Mouse (Mus musculus) Patski (cell line): Measurements from ENCODE around the gene Aoc2. TPM values are rescaled to one million over a fixed set of nuclear protein-coding genes. Genes with fewer than 3 reads are reported as not detected.

ENCODE experiments used
- ATAC-seq: fragments of 100-300 bp; one replicate; pipeline ENCODE4 v1.8.0; 2021
- CTCF ChIA-PET: fragments of 350-600 bp; sonication (Branson Sonifier 250); formaldehyde crosslinking; loops from one replicate; lab custom pipeline; 2022; ENCODE audit warnings: inconsistent platforms; lab: Charles Lee
- POLR2A ChIA-PET: fragments of 350-600 bp; sonication (Branson Sonifier 250); formaldehyde crosslinking; loops from one replicate; lab custom pipeline; 2022; ENCODE audit warnings: antibody characterized with exemption, inconsistent platforms; lab: Charles Lee
- DNase-seq: peaks from one replicate; pipeline ENCODE4 v3.0.0-alpha.2; 2011; ENCODE audit warnings: low read depth, low spot score
- H3K27me3 ChIP-seq: fragments of 371-371 bp; one replicate; pipeline ENCODE4 v1.5.1; 2021
- CTCF ChIP-seq: fragments of 100-300 bp; IDR thresholded peaks from one replicate; pipeline ENCODE4 v1.5.1; 2021
- in situ Hi-C: fragments of 300-500 bp; cut with MboI; formaldehyde crosslinking; loops from 3 replicates; pipeline ENCODE4 v1.11.1; 2018; ENCODE audit warnings: low pct_unique_long_range_greater_than_20kb, mixed read lengths
- polyA plus RNA-seq: library from polyadenylated mRNA; unstranded; gene quantifications from one replicate; pipeline ENCODE4 v1.2.3, GENCODE M21; 2021

Gene Aoc2
- polyA plus RNA-seq, 1 experiment from 2014 or later, result 2.3 TPM

GRCm38 (mm10) chr11:101351100-101351720 lies 26.3 kb downstream of the Aoc2 start:
- peaks cover 4% of the 10 kb centered on the region for H3K27me3 ChIP-seq
- TF ChIP-seq CTCF, result no peak
- ChIA-PET POLR2A (no interaction called here), CTCF (interaction anchor here (1.1 to 1.7 kb wide), 2 partner anchors 30 to 44 kb away, joined by 3 to 4 read pairs; no protein-coding TSS in a partner anchor)
- ATAC-seq, result no peak
- in situ Hi-C loops, result no loop called here
- no peak for DNase-seq

- no peak for TF ChIP-seq CTCF
- peaks cover 4% of the 10 kb centered on the region for H3K27me3 ChIP-seq
- DNase-seq (no peak), ATAC-seq (no peak)
- CTCF ChIA-PET, result interaction anchor here (1.1 to 1.7 kb wide), 2 partner anchors 30 to 44 kb away, joined by 3 to 4 read pairs; no protein-coding TSS in a partner anchor
- POLR2A ChIA-PET, result no interaction called here
- in situ Hi-C loops, result no loop called here
Measured at GRCm38 (mm10) chr11:101351721-101352111, 26.9 kb downstream of the Aoc2 start.

- TF ChIP-seq CTCF, result no peak
- DNase-seq (no peak), ATAC-seq (no peak)
- ChIA-PET POLR2A (no interaction called here), CTCF (interaction anchor here (1.3 kb wide), 1 partner anchor 29 kb away, joined by 4 read pairs; the partner anchor contains the start of gene Aoc2)
- H3K27me3 ChIP-seq, result peaks cover 4% of the 10 kb centered on the region
- in situ Hi-C loops, result no loop called here
Measured at GRCm38 (mm10) chr11:101353436-101353835, 28.6 kb downstream of the Aoc2 start.

- TF ChIP-seq CTCF, result no peak
- H3K27me3 ChIP-seq, result peaks cover 4% of the 10 kb centered on the region
- ChIA-PET POLR2A (interaction anchor here (0.6 kb wide), 1 partner anchor 960 kb away, joined by 3 read pairs; no protein-coding TSS in a partner anchor), CTCF (interaction anchor here (1.3 kb wide), 1 partner anchor 30 kb away, joined by 4 read pairs; the partner anchor contains the start of gene Aoc2)
- ATAC-seq (no peak), DNase-seq (no peak)
- in situ Hi-C loops, result no loop called here
Measured at GRCm38 (mm10) chr11:101354438-101355010, 29.7 kb downstream of the Aoc2 start.

- no peaks in the 10 kb centered on the region for H3K27me3 ChIP-seq
- in situ Hi-C loops, result no loop called here
- ChIA-PET CTCF (no interaction called here), POLR2A (no interaction called here)
- ATAC-seq (no peak), DNase-seq (no peak)
- TF ChIP-seq CTCF, result no peak
Measured at GRCm38 (mm10) chr11:101355916-101356315, 31.1 kb downstream of the Aoc2 start.

- ChIA-PET CTCF (interaction anchor here (2.3 kb wide), 1 partner anchor 37 kb away, joined by 8 read pairs; no protein-coding TSS in a partner anchor), POLR2A (no interaction called here)
- DNase-seq (no peak), ATAC-seq (no peak)
- in situ Hi-C loops, result no loop called here
- TF ChIP-seq CTCF, result no peak
- H3K27me3 ChIP-seq, result no peaks in the 10 kb centered on the region
Measured at GRCm38 (mm10) chr11:101357505-101358182, 32.8 kb downstream of the Aoc2 start.

- no peak for TF ChIP-seq CTCF
- ATAC-seq, result no peak
- H3K27me3 ChIP-seq, result no peaks in the 10 kb centered on the region
- ChIA-PET POLR2A (interaction anchor here (0.6 to 0.9 kb wide), 2 partner anchors 15 to 31 kb away, joined by 3 to 4 read pairs; no protein-coding TSS in a partner anchor), CTCF (interaction anchor here (1.0 kb wide), 1 partner anchor 12 kb away, joined by 3 read pairs; no protein-coding TSS in a partner anchor)
- DNase-seq, result no peak
- in situ Hi-C loops, result no loop called here
Measured at GRCm38 (mm10) chr11:101359776-101360175, 34.9 kb downstream of the Aoc2 start.

GRCm38 (mm10) chr11:101360651-101361113 lies 35.8 kb downstream of the Aoc2 start:
- POLR2A ChIA-PET, result no interaction called here
- no peak for ATAC-seq
- no peak for TF ChIP-seq CTCF
- peaks cover 4% of the 10 kb centered on the region for H3K27me3 ChIP-seq
- in situ Hi-C loops, result no loop called here
- no peak for DNase-seq
- CTCF ChIA-PET, result no interaction called here

- no peak for TF ChIP-seq CTCF
- DNase-seq (no peak), ATAC-seq (no peak)
- in situ Hi-C loops, result no loop called here
- POLR2A ChIA-PET, result no interaction called here
- H3K27me3 ChIP-seq, result peaks cover 22% of the 10 kb centered on the region
- CTCF ChIA-PET, result no interaction called here
Measured at GRCm38 (mm10) chr11:101364531-101364931, 39.7 kb downstream of the Aoc2 start.

- ATAC-seq (no peak), DNase-seq (no peak)
- CTCF ChIA-PET, result no interaction called here
- POLR2A ChIA-PET, result no interaction called here
- no peak for TF ChIP-seq CTCF
- H3K27me3 ChIP-seq, result peaks cover 39% of the 10 kb centered on the region
- in situ Hi-C loops, result no loop called here
Measured at GRCm38 (mm10) chr11:101367326-101367935, 42.6 kb downstream of the Aoc2 start, which contains the start of gene G6pc. Gene G6pc (plus strand): TSS chr11:101367561.
